Mouse (Mus musculus): ENCODE results near the gene Uba7.
A peak's percentile ranks its signal among the peaks of the same experiment; 100 is the strongest.

Gene Uba7

DNA sequence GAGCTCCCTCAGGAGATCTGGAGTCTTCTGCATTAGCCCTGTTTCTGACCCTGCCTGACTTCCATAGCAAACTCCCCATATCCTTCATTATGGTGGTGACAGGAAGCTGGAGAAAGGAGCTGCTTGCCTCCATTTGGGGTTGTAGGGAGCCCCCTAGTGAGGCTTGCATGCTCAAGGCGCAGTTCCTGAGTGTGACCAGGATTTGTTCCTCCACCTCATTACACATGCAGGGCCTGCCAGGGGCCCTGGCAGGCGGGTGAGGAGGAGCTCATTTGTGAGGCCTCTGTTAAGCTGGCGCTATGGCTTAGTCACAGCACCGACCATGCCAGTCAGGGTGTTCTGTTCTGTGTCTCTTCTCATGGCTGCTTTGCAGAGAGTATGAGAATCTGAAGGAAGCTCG is 13.4 kb upstream of the Uba7 start:
- DNase-seq (ENCODE audit: low read depth, low spot score): no peak

DNA sequence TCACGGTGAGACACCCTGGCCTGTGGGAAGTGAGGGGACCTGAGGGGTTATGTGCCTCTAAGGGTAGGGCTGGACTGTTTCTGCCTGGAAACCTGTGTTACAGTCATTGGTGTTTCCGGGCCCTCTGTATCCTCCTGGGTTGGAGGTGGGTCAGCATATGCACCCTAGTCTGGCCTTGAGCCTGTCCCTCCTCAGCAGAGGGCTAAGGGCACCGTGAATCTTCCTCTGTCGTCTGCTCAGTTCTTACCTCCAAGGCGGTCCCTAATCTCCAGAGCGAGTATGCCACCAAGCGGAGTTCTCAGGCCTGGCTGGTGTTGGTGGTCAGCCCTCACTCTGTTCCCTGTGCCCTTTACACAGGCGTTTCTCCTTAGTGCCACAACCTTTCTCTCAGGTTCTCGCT is 12.4 kb upstream of the Uba7 start:
- DNase-seq (ENCODE audit: low read depth, low spot score): no peak

DNA sequence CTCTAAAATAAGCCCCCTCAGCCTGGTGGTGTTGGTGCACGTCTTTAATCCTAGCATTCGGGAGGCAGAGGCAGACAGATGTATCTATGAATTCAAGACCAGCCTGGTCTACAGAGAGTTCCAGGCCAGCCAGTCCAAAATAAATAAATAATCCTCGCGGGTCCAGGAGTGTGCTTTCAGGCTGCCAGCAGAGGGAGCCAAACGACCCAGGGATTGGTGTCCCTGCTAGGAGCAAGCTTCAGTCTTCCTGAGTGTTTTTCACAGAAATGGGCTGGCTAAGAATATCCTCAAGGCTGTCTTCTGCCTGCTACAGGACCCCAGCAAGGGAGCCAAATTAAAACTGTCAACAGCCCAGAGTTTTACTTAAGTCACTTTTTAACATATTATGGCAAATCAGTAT is 11.6 kb upstream of the Uba7 start:
- peak; percentile 88 for DNase-seq (ENCODE audit: low read depth, low spot score)

DNA sequence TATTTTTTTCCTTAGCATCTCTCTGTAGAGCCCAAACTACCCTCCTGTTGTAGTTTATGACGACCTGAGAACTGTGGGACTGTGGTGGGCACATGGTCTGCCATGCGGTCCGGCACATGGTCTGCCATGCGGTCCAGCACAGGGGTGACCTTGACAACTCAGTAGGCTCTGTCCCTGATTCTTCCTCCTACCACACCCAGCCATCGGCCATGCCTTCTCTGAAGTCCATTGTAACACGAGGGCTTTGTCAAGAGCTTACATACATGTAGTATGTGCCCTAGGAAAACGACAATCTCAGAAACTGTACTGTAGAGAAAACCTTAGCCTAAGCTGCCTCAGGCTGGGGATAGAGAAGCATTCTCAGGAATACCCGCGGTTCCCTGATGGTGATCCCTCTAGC is 10.6 kb upstream of the Uba7 start:
- DNase-seq (ENCODE audit: low read depth, low spot score): no peak

DNA sequence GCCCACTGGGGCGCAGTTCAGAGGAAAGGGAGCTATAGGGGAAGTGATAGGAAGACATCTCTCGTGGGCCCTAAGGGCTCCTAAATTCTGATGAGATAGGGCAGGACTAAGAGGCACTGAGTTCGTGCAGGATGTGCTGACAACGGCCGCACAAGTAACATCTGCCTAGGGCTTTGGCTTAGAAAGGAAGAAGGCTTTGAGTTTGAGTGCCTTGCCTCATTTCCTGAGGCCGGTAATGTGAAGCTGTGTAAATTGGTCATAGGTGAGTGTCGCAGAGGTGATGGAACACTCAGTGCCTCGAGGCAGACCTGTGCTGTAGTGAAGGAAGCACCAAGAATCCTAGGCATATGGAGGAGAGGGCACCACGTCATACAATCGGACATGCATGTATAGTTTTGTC is 8.6 kb upstream of the Uba7 start:
- no peak for DNase-seq (ENCODE audit: low read depth, low spot score)

DNA sequence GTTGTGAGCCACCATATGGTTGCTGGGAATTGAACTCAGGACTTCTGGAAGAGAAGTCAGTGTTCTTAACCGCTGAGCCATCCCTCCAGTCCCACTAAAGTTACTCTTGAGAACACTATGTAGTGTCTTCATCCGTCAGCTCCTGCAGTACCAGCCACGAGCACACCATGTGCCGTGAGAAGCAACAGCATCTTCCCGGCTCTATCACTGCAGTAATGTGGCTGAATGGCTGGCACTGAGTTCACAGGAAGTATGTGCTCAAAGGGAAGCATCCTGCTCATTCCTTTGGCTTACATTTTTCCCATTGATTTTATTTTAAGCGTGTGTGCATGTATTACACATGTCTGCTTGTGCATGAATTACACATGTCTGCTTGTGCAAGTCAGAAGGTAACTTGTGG is 7.9 kb upstream of the Uba7 start:
- no peak for DNase-seq (ENCODE audit: low read depth, low spot score)

DNA sequence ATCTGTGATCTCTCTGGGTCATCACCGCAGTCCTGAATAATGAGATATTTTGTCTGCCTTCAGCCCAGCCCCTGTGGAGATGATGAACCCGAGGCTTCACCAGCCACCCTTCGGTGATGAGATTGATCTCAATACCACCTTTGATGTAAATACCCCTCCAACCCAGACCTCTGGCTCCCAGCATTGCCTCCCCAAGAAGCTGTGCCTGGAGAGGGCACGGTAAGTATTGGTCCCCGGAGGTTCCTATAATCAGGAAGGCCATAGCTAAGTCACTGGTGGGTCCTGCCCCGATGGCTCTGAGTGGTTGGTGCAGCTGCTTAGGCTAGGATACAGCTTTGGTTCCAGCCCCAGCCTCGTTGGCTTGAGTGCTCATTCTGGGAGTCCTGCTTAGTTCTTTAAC is 6.8 kb upstream of the Uba7 start:
- DNase-seq (ENCODE audit: low read depth, low spot score): no peak

DNA sequence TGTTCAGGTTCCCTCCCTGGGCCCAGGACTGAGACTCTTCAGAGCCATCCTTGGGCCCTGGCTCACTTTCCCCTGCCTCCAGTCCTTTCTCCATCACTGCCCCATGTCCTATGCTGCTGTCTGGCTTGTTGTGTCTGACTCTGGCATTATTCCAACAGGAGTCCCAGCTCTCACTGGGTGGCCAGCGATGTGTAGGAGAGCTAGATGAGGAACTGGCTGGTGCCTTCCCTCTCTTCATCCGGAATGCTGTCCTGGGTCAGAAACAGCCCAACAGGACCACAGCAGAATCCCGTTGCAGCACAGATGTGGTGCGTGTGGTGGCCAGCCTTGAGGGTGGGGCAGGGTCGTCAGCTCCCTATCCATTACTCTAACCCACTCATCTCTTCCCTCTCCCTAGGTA is 5.0 kb upstream of the Uba7 start:
- DNase-seq (ENCODE audit: low read depth, low spot score): no peak

DNA sequence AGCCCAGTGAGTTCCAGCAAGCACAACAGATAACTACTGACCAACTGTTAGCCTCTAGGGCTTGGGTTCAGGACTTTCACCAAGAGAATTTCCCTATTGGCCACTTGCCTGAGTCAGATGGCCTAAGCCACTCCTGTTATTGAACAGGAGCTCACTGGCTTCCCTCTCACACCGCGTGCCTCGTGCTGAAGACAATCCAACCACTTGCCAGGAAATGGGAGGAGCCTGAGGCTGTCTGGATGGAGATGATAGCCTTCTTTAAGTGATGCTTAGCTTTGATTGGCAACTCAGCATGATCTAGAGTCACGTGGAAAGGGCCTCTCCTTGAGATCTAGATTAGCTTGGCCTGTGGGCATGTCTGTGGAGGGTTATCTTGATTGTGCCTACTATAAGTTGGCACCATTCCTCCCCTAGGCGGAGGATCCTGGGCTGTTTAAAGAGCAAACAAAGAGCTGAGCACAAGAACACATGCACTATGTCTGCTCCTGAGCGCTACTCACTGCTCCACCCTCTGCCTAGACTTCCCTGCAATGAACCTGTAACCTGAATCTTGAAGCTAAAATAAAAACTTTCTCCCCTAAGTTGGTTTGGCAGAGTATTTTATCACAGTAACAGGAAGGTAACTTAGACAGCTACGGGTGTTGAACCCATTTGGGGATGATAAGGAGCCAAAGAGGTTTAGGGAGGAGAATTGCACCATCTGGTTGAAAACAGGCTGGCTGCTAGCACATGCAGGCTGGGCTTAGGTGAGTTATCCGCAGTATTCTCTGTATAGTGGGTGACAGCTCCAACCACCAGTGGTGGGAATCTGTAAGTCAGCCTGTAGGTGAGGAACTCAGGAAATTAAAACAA is 3.4 kb upstream of the Uba7 start:
- no peak for DNase-seq (ENCODE audit: low read depth, low spot score)

DNA sequence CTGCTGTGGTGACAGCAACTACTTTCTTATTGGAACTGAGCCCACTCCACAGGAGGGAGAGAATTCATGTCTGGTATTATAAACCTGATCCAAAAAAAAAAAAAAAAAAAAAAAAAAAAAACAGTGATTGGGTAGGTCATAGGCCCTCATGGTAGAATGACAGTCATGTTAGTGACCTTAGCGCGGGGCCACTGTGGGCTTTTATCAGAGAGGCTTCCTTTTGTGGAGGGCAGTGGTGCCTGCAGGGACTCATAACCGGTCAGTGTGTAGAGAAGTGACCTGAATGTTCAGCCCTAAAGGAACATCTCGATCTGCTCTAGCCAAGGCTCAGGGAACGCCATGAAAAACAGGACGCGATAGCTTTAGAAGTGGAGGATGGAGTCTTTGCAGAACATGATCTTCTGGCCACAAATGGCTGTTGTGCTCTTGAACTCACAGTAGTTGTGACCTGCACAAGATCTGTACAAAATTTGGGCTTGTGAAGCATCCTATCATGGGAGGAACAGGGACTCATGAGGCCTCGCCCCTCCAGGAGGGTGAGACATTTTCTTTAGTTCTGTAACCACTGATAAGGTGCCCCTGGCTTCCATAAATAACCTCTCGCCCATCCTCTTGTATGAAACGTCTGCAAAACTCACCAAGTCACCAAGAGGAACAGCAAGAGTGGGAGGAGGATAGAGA is 674 bp upstream of the Uba7 start:
- no peak for DNase-seq (ENCODE audit: low read depth, low spot score)

DNA sequence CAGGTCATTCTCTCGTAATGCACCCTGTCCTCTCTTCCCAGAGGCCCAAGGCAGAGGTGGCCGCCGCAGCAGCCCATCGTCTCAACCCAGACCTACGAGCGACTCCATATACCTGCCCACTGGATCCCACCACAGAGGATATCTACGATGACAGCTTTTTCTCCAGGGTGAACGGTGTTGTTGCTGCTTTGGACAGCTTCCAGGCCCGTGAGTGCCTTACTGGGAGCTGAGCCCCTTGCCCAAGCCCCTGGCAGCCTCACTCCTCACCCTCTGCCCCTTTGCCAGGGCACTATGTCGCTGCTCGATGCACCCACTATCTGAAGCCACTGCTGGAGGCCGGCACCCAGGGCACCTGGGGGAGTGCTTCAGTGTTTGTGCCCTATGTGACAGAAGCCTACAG is 3.5 kb downstream of the Uba7 start:
- no peak for DNase-seq (ENCODE audit: low read depth, low spot score)

DNA sequence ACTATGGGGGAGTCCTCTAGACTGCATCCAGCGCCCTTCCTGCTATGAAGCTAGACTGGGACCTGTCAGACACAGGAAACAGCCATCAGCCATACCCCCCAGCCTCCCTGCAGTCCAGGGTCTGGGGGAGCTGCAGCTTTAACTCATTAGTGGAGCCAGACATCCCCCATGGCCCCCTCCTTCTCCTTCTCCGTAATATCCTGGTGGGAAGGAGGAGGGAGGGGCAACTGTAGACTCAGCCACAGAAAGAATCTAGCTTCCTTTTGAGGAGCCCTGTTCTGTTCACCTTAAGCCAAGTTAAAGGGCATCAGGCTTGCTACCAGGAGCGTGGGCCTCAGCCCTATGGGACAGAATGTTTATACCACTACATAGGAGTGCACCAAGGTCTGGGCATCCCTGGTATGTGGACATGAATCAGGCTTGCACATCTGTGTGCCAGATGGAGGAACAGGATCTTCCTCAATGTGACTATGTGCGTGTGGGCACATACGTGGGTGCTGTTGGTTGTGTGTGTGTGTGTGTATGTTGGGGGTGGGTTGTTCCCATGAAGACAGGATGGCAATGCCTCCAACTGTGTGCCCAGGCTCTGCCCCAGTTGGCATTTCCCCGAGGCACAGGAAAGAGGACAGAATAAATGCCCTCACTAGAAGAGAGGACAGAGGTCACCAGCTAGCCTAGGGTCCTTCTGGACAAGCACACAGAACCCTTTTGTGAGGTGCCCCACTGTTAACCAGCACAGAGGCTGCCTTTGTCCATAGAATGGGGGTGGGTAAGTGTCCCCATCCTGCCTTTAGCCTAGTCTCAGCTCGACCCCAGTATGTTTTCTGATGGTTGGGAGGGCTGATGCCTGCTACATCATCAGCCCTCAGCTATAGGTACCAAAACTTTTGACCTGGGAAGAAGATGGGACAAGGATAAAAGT is 6.6 kb downstream of the Uba7 start:
- peak; percentile 85 for DNase-seq (ENCODE audit: low read depth, low spot score)

DNA sequence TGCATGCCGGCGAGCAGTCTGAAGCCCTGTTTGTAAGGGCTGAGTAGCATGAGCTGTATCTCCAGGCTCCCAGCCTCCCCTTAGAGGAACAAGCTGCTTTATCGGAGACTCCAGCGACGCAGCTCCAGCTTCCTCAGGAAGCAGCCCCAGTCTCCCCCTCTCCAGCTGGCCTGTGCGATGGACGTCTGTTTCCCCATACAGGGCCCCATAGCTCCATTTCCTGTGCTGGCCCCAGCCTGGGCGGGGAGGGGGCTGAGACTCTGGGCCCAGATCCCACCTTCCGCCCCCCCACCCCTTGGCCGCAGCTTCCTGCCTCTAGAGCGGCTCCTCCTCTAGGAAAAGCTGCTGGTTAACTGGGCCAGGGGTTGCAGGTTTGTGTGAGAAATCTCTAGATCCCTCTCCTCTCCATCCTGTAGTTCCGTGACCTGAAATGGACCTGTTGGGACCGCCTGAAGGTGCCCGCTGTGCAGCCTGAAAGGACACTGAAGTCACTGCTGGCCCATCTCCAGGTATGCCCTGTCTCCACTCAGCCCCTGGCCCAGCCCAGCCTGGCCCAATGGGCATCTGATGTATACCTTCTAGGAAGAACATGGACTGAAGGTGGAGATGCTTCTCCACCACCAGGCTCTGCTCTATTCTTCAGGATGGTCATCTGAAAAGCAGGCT is 7.5 kb downstream of the Uba7 start, which contains the start of gene Gm20661:
TSS of gene Gm20661 (plus strand) at position 378 of the 666 bp plus-strand sequence.
- DNase-seq (ENCODE audit: low read depth, low spot score): peak; percentile 87

DNA sequence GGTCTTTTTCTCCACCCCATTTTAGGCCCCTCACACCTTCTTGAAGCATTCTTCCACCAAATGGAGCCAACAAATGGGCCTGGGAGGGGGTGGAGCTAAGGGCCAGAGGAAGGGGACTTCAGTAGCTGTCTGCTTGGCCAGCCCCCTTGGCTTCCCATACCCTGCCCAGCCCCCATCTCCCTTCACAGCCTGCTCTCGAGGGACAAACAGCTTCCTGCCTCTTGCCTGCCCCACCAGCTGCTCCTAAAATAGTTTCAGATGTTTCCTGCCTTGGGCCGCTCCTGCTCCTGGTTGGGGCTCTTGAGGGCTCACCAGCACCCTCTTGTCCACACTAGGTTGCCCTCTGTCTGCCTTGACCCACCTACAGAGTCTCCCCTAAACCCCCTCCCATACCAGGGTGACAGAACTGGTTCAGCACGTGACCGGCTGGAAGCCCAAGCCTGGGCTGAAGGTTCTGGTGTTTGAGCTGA is 8.2 kb downstream of the Uba7 start:
- DNase-seq (ENCODE audit: low read depth, low spot score): peak; percentile 84

DNA sequence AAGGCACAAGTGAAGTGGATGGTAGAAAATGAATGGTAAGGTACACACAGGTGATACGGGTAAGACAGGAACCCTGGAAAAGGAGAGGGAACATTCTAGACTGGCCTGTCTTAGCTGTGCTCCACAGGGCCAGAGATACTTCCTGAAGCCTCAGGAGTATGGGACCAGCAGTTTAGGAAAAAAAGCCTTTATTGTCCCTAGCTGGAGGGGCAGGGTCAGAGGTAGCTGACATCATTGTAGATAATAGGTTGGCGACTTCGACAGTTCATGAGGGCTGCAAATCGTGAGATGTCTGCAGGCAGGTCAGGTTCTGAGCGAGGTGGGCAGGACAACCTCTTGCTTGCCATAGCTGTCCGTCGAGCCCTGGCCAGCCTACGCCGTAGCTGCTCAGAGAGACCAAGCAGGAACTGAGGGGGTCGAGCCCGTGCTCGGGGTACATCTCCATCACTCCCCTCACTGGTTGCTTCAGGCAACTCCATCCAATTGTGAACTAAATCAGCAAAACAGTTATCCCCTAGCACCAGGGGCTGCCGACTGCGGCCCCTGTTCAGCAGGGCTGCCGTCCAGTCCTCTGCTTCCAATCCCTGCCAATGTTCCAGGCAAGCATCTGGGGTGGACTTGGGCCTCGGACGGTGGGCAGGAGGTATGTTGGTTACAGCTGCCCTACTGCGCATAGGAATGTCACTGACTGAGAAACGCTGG is 8.9 kb downstream of the Uba7 start:
- DNase-seq (ENCODE audit: low read depth, low spot score): no peak

DNA sequence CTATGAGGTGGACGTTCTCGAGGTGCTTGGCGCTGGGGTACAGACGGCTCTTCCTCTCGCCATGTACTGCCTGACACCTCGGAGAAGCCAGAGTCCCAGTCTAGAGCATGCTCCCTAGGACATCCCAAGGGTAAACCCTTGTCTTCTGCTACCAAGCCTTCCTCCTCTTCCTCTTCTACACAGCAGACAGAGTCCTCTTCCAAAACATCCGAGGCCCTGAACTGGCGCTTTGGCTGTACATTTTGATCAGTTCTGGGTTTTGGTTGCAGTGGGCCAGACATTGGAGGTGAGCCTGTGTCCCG is 9.4 kb downstream of the Uba7 start:
- no peak for DNase-seq (ENCODE audit: low read depth, low spot score)

DNA sequence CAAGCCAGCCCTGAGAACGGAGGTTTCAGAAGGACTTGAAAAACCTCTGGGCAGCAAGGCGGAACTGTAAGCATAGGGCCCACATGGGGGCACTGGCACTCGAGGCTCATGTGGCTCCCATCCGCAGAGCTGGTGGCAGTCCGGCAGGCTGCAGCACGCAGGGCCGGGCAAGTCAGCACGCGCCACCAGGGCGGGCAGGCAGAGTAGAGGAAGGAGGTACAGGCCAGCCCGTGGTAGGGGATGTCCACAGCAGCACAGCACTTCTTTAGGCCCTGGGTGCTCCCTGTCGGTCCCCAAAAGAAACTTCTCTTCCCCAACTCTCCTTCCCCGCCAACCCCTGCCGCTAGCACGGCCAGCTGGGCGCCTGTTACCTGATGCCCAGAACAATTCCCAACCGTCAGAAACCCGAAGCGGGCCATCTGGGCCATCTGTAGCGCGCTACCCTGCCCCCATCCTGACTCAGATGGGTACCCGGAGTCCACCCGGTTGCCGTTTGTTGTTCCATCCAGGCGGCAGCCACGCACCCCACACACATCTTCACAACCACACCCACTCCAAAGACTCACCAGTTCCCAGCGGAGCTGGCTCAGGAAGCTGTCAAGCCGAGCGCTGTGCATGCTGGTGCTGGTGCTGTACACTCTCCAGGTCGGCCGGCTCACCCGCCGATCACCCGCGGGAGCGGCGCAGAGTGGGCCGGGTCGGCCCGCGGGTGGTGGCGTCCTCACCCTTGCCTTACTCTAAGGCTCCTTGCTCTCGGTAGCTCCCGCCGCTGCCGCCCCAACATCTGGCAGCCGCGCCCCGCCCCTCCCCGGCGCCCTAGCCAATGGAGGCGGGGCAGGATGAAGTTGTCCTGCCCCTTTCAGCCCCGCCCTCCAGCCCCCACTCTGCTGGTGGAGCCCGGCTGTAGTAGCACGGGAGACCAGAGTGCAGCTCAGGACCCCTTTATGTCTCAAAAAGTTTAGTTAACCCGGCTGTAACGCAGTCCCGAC is 10.1 kb downstream of the Uba7 start, which contains the start of gene Inka1:
TSS of gene Inka1 (minus strand) at position 749 of the 989 bp plus-strand sequence.
- DNase-seq (ENCODE audit: low read depth, low spot score): peak; percentile 83

DNA sequence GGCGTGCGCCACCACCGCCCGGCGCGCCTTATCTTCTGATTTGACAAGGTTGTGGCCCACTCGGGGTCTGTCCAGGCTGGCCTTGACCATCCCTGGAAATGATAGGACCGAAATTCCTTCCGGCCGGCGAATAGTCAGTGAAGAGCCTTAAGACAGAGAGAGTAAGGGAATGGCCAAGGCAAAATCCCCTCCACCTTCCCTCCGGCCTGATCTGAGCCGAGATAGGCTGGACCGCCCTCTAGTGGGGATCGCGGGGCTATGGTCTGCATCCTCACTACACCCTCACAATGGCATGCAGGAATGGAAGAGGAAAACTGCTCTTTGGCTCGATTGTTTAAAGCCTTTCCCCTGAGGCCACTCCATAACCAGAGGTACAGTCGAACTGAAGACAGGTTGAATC is 11.1 kb downstream of the Uba7 start:
- peak; percentile 89 for DNase-seq (ENCODE audit: low read depth, low spot score)

DNA sequence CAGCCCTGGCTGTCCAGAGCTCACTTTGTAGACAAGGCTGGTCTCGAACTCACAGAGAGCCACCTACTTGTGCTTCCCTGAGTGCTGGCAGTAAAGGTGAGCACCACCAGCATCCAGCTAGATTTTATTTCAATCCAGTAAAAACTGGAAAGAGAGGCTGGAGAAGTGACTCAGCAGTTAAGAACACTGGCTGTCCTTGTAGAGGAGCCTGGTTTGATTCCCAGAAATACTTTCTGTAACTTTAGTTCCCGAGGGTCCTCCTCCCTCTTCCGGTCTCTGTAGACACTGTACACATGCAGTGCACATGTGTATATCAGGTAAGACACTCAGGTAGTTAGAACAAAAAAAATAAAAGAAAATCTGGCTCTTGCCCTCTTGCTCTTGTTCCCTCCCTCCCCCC is 12.6 kb downstream of the Uba7 start:
- DNase-seq (ENCODE audit: low read depth, low spot score): no peak

DNA sequence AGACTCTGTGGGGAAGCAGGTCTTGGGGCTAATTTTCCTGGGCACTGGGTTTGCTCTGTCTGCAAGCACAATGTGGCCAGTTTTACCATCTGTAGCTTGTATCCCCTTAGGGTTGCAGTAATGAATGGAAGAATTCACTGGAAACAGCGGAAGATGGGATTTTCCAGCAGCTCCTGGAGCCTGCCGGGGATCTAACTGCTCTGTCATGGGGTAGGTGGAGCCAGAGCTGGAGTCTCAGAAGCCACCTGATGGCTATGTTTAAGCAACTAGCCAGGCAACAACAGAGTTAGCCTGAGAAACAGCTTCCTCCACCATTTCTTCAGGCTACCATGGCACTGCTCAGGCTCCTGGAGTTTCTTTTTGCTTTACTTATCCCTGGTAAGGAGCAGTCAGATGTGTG is 16.9 kb downstream of the Uba7 start, which contains the start of gene Cdhr4:
TSS of gene Cdhr4 (plus strand) at position 301 of the 400 bp plus-strand sequence.
- no peak for DNase-seq (ENCODE audit: low read depth, low spot score)
